Comparison of ENCODE assay signal across 8 mouse cellular contexts in genomic region chr10:58393026-58394014, GRCm38 (mm10). TPM values are rescaled to one million over a fixed set of nuclear protein-coding genes. Genes with fewer than 3 reads are reported as not detected.
DNase-seq lines count a peak whose midpoint lies in the region; ATAC-seq and TF ChIP-seq lines count a peak whose summit lies in the region.

No protein-coding gene starts in this region.

- 0 out of 2 replicates have a peak, but pooled peaks have one; percentile 20 for ATAC-seq in heart, embryonic 12.5 days (ENCODE audit: insufficient number of reproducible peaks, low FRiP score)
- no peak for ATAC-seq in lung, embryonic 14.5 days (ENCODE audit: insufficient read depth)
- ATAC-seq in stomach, embryonic 16.5 days (ENCODE audit: insufficient read depth, low FRiP score): no peak
- ATAC-seq in forebrain, embryonic 14.5 days: no peak

- no peak for DNase-seq in testis, postnatal 10 days (ENCODE audit: low spot score)
- DNase-seq in lung, embryonic 14.5 days: peak; percentile 42
- DNase-seq in Muller cell, postnatal 12 days (ENCODE audit: inconsistent ontology term): no peak
- no peak for DNase-seq in right cerebral cortex, postnatal 25 days
- no peak for DNase-seq in forebrain, embryonic 14.5 days (ENCODE audit: low spot score)

- peak overlapping the region; percentile 51 for H3K4me2 ChIP-seq in heart, embryonic 12.5 days
- 0 out of 2 replicates have a peak overlapping the region, but pooled peaks have one; percentile 1 for H3K4me2 ChIP-seq in lung, embryonic 14.5 days
- no peak overlapping the region for H3K4me2 ChIP-seq in stomach, embryonic 16.5 days (ENCODE audit: low read depth, low read length)
- no peak overlapping the region for H3K4me2 ChIP-seq in forebrain, embryonic 14.5 days (ENCODE audit: low read length)

- no peak for TF ChIP-seq POLR2A in testis, adult 2 months (IDR thresholded peaks at IDR 0.05; ENCODE audit: control insufficient read depth, low read depth, low read length)

- no peak for TF ChIP-seq CTCF in testis, adult 2 months (IDR thresholded peaks at IDR 0.05; ENCODE audit: control insufficient read depth, insufficient read depth, insufficient replicate concordance, low read depth, low read length)
- no peak for TF ChIP-seq CTCF in lung, embryonic 14.5 days (IDR thresholded peaks at IDR 0.05; ENCODE audit: low read depth)

- no peak overlapping the region for H3K9ac ChIP-seq in heart, embryonic 12.5 days
- H3K9ac ChIP-seq in lung, embryonic 14.5 days: no peak overlapping the region
- H3K9ac ChIP-seq in stomach, embryonic 16.5 days (ENCODE audit: low read length): no peak overlapping the region
- H3K9ac ChIP-seq in forebrain, embryonic 14.5 days (ENCODE audit: low read length): no peak overlapping the region

- no peak overlapping the region for H3K4me3 ChIP-seq in testis, adult 2 months (ENCODE audit: control insufficient read depth, low read depth, low read length)
- no peak overlapping the region for H3K4me3 ChIP-seq in heart, embryonic 12.5 days
- no peak overlapping the region for H3K4me3 ChIP-seq in lung, embryonic 14.5 days (ENCODE audit: low read depth, low read length)
- no peak overlapping the region for H3K4me3 ChIP-seq in stomach, embryonic 16.5 days (replicated peaks; ENCODE audit: low read length)
- H3K4me3 ChIP-seq in forebrain, embryonic 14.5 days (ENCODE audit: low read depth, low read length): no peak overlapping the region

- H3K27me3 ChIP-seq in testis, adult 2 months (ENCODE audit: control insufficient read depth, insufficient read depth, low read length): no peaks in the 10 kb centered on the region
- no peaks in the 10 kb centered on the region for H3K27me3 ChIP-seq in heart, embryonic 12.5 days (replicated peaks)
- H3K27me3 ChIP-seq in lung, embryonic 14.5 days (ENCODE audit: insufficient read depth, low read length): no peaks in the 10 kb centered on the region
- H3K27me3 ChIP-seq in stomach, embryonic 16.5 days (ENCODE audit: control insufficient read depth, insufficient read depth, low read length): no peaks in the 10 kb centered on the region
- H3K27me3 ChIP-seq in forebrain, embryonic 14.5 days (replicated peaks; ENCODE audit: control insufficient read depth, insufficient read depth, low read length): no peaks in the 10 kb centered on the region

- WGBS in heart, embryonic 12.5 days: 35% methylated on average over 7 of the region's 7 CpGs
- 75% methylated on average over 7 of the region's 7 CpGs for WGBS in lung, embryonic 14.5 days
- WGBS in stomach, embryonic 16.5 days: 65% methylated on average over 7 of the region's 7 CpGs
- 87% methylated on average over 7 of the region's 7 CpGs for WGBS in forebrain, embryonic 14.5 days

- H3K27ac ChIP-seq in testis, adult 2 months (ENCODE audit: control insufficient read depth, insufficient read depth, low read depth, low read length): peak overlapping the region; percentile 2; the same call in 1 of the 2 replicates
- peak overlapping the region; percentile 97 for H3K27ac ChIP-seq in heart, embryonic 12.5 days (ENCODE audit: poor library complexity, severe bottlenecking)
- peak overlapping the region; percentile 14; the same call in 1 of the 2 replicates for H3K27ac ChIP-seq in lung, embryonic 14.5 days (ENCODE audit: low read depth)
- H3K27ac ChIP-seq in stomach, embryonic 16.5 days (ENCODE audit: low read length): peak overlapping the region; percentile 46
- H3K27ac ChIP-seq in forebrain, embryonic 14.5 days (ENCODE audit: low read depth, low read length): no peak overlapping the region

- no peaks in the 10 kb centered on the region for H3K9me3 ChIP-seq in heart, embryonic 12.5 days (replicated peaks)
- no peaks in the 10 kb centered on the region for H3K9me3 ChIP-seq in lung, embryonic 14.5 days (ENCODE audit: low read depth, low read length)
- no peaks in the 10 kb centered on the region for H3K9me3 ChIP-seq in stomach, embryonic 16.5 days (replicated peaks; ENCODE audit: control insufficient read depth, low read length)
- no peaks in the 10 kb centered on the region for H3K9me3 ChIP-seq in forebrain, embryonic 14.5 days (replicated peaks; ENCODE audit: control insufficient read depth, low read length)

- H3K36me3 ChIP-seq in testis, adult 2 months (ENCODE audit: control insufficient read depth, insufficient read depth, low read length): no peaks in the 10 kb centered on the region
- H3K36me3 ChIP-seq in heart, embryonic 12.5 days: no peaks in the 10 kb centered on the region
- no peaks in the 10 kb centered on the region for H3K36me3 ChIP-seq in lung, embryonic 14.5 days (ENCODE audit: insufficient read depth)
- H3K36me3 ChIP-seq in stomach, embryonic 16.5 days (ENCODE audit: control insufficient read depth, insufficient read depth, low read length): no peaks in the 10 kb centered on the region
- no peaks in the 10 kb centered on the region for H3K36me3 ChIP-seq in forebrain, embryonic 14.5 days (ENCODE audit: control insufficient read depth, insufficient read depth, low read length)

- no peaks in the 10 kb centered on the region for H3K4me1 ChIP-seq in testis, adult 2 months (ENCODE audit: control insufficient read depth, insufficient read depth, low read length)
- H3K4me1 ChIP-seq in heart, embryonic 12.5 days (replicated peaks): peaks cover 54% of the 10 kb centered on the region
- H3K4me1 ChIP-seq in lung, embryonic 14.5 days (ENCODE audit: insufficient read depth): peaks cover 23% of the 10 kb centered on the region; the same call in 1 of the 2 replicates
- peaks cover 24% of the 10 kb centered on the region for H3K4me1 ChIP-seq in stomach, embryonic 16.5 days (ENCODE audit: control insufficient read depth, insufficient read depth, low read length)
- no peaks in the 10 kb centered on the region for H3K4me1 ChIP-seq in forebrain, embryonic 14.5 days (ENCODE audit: control insufficient read depth, insufficient read depth, low read length)

RNA-seq across cellular contexts. Expression of gene Ranbp2, which starts 53.4 kb away (rescaled TPM):
- polyA plus RNA-seq in testis, adult 2 months (2012; rRNA removed): 5.1 and 6.8 TPM in 2 replicates
- 25.6 and 25.8 TPM in 2 replicates for polyA plus RNA-seq in heart, embryonic 12.5 days (2016; fragmentation: Nextera tagmentation; extraction: Ambion mirVana)
- 40.8 and 41.8 TPM in 2 replicates for polyA plus RNA-seq in lung, embryonic 14.5 days (2014; fragmentation: Nextera tagmentation; extraction: Ambion mirVana)
- polyA plus RNA-seq in stomach, embryonic 16.5 days (2015; fragmentation: Nextera tagmentation; extraction: Ambion mirVana): 21.3 and 23.3 TPM in 2 replicates
- 24.2 and 33.4 TPM in 2 replicates for polyA plus RNA-seq in forebrain, embryonic 14.5 days (2014; fragmentation: Nextera tagmentation; extraction: Ambion mirVana)

Comparison
In these comparisons a context has a peak if more than half of its experiments do, and no peak if none do; other contexts are left out.
1. H3K4me2 ChIP-seq: peak in heart, embryonic 12.5 days (single experiment) and lung, embryonic 14.5 days (single experiment); none in stomach, embryonic 16.5 days (single experiment) and forebrain, embryonic 14.5 days (single experiment).